Mouse (Mus musculus) heart, adult 2 months (tissue): Measurements from ENCODE around the gene Apol9a. TPM values are rescaled to one million over a fixed set of nuclear protein-coding genes. Genes with fewer than 3 reads are reported as not detected.

ENCODE experiments used
- DNase-seq, 2 experiments: peaks; one replicate each; pipeline ENCODE4 v3.0.0; 2021
- H3K27ac ChIP-seq: fragments of 200-600 bp; 2 replicates; pipeline ENCODE4 v1.8.1; 2022
- H3K27me3 ChIP-seq: fragments of 200-500 bp; 2 replicates; pipeline ENCODE4 v1.6.1; 2012; ENCODE audit warnings: mild to moderate bottlenecking, low read length, inconsistent platforms, mixed read lengths; ENCODE audit not compliant: control insufficient read depth, insufficient read depth
- H3K36me3 ChIP-seq: fragments of 200-500 bp; 2 replicates; pipeline ENCODE4 v1.6.1; 2012; ENCODE audit warnings: low read length, inconsistent platforms; ENCODE audit not compliant: control insufficient read depth, insufficient read depth
- H3K4me1 ChIP-seq: fragments of 200-500 bp; 2 replicates; pipeline ENCODE4 v1.6.1; 2011; ENCODE audit warnings: low read length; ENCODE audit not compliant: control insufficient read depth, insufficient read depth
- H3K4me3 ChIP-seq: fragments of 200-600 bp; 2 replicates; pipeline ENCODE4 v1.8.1; 2022
- H3K79me2 ChIP-seq: fragments of 200-500 bp; replicated peaks from 2 replicates; pipeline ENCODE4 v1.6.1; 2012; ENCODE audit warnings: mild to moderate bottlenecking, inconsistent platforms, low read length, moderate library complexity, mixed read lengths; ENCODE audit not compliant: control insufficient read depth, insufficient read depth
- H3K9ac ChIP-seq: fragments of 200-500 bp; 2 replicates; pipeline ENCODE4 v1.6.1; 2012; ENCODE audit warnings: low read depth, mild to moderate bottlenecking, control low read depth, inconsistent platforms, low read length, mixed read lengths
- CTCF ChIP-seq: fragments of 200-600 bp; IDR thresholded peaks from 2 replicates; pipeline ENCODE4 v1.8.1; 2022; ENCODE audit warnings: antibody characterized with exemption, mild to moderate bottlenecking, moderate library complexity
- EP300 ChIP-seq: fragments of 200-500 bp; IDR thresholded peaks from 2 replicates; pipeline ENCODE4 v1.6.1; 2011; ENCODE audit warnings: low read depth, low read length, control low read depth; ENCODE audit not compliant: insufficient read depth
- POLR2A ChIP-seq: fragments of 200-500 bp; IDR thresholded peaks from 2 replicates; pipeline ENCODE4 v1.6.1; 2011; ENCODE audit warnings: mild to moderate bottlenecking, low read depth, low read length, control low read depth; ENCODE audit not compliant: insufficient read depth
- WGBS: fragments of 180-500 bp; shearing (Covaris S2); methylation state at CpG from one replicate; pipeline ENCODE4 v1.1.7; 2018; 5-methylcytosine and 5-hydroxymethylcytosine counted together
- intact Hi-C: fragments of 180-260 bp; cut with DNase I; formaldehyde crosslinking; loops from one replicate; pipeline ENCODE4 v1.15.1; 2025
- polyA plus RNA-seq: library from polyadenylated mRNA; depleted of rRNA; stranded (reverse); fragments of >200 nt; gene quantifications from 2 replicates; pipeline ENCODE4 v1.2.3, GENCODE M21; 2012
- total RNA-seq, 2 experiments: library from RNA; stranded (reverse); gene quantifications; 2 replicates each; pipeline ENCODE4 v1.2.3; 2021

Apol9a gene
- total and polyA plus RNA-seq, 3 experiments, result 0.27 to 1.00 (median 0.39) TPM

DNA sequence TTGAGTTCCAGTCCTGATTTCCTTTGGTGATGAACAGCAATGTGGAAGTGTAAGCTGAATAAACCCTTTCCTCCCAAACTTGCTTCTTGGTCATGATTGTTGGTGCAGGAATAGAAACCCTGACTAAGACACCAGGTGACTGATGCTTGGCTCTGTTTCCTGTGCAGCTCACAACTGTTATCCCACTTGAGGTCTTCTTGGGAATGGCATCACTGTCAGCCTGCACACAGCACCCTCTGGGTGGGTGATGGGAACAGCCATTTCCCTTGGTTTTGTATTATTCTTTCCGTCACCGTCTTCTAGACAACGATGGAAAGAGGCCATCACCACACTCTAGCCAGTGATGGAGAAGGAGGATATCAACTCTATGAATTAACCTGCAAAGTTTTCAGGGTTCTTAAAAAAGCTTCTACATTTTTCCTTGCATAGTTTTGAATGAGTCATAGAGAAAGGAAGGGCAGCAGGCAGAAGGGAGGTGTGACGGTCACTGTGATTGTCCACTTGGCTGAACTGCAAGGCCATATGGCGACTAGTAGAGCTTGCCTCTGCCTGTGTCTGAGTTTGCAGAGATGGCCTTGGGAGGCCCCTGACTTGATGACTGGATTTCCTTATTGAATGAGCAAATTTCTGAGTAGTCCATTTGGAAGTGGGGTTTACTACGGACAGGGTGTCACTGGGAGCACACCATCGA lies 26.4 kb downstream of the Apol9a start:
- no peak overlapping the region for H3K27ac ChIP-seq
- H3K36me3 ChIP-seq, result no peaks in the 10 kb centered on the region
- H3K4me3 ChIP-seq, result no peak overlapping the region
- intact Hi-C loops, result no loop called here
- TF ChIP-seq EP300 (no peak), CTCF (no peak)
- H3K9ac ChIP-seq, result no peak overlapping the region
- H3K27me3 ChIP-seq, result no peaks in the 10 kb centered on the region
- no peaks in the 10 kb centered on the region for H3K4me1 ChIP-seq
- no peak for DNase-seq
- WGBS, result 80% methylated on average over 7 of the region's 7 CpGs
- no peaks in the 10 kb centered on the region for H3K79me2 ChIP-seq

DNA sequence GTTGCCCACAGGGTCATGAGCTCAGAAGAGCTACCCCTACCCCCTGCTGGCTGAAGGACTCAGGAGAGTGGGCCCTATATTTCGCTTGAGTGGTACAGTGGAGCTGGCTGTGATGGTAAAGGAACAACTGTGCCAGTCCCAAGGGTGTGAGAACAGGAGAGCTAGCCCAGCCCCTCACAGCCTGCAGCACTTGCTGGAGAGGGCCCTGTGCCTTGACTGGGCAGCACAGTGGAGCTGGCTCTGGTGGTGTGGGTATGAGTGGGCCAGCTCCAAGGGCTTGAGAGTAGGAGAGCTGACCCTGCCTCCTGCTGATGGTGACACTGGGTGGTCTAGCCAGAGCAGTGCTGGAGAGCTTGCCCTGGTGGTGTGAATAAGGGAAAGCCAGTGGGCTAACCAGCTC lies 28.1 kb downstream of the Apol9a start:
- Histone ChIP-seq H3K4me3 (no peak overlapping the region), H3K4me1 (no peaks in the 10 kb centered on the region), H3K79me2 (no peaks in the 10 kb centered on the region), H3K27ac (no peak overlapping the region), H3K9ac (no peak overlapping the region), H3K36me3 (no peaks in the 10 kb centered on the region), H3K27me3 (no peaks in the 10 kb centered on the region)
- no peak for TF ChIP-seq EP300
- 61% methylated on average over 1 of the region's 1 CpGs for WGBS
- DNase-seq, result no peak
- intact Hi-C loops, result no loop called here

DNA sequence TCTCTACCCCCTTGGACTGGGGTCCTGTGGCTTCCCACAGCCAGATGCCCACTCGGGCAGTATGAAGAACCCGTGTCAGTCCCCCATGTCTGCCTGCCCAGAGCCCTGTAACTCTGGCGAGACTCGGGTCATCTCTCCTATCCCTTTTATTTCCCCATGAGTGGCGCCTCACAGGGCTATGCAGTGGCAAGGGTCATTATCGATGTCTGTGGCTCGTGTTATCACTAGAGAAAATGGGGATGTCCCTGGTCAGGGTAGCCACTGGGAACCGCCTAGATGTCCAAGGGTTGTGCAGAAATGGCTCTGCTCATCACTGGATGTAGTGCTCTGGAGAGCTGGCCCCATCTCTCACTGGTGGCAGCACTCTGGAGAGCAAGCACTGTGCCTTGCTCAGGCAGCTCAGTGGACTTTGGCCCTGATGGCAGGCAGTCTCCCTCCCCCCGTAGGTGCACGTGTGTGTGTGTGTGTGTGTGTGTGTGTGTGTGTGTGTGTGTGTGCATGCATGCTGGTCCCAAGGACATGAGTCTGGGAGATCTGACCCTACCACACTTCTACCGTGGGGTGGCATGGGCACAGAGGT lies 28.6 kb downstream of the Apol9a start:
- Histone ChIP-seq H3K27me3 (no peaks in the 10 kb centered on the region), H3K27ac (no peak overlapping the region), H3K4me1 (no peaks in the 10 kb centered on the region), H3K79me2 (no peaks in the 10 kb centered on the region), H3K36me3 (no peaks in the 10 kb centered on the region), H3K4me3 (no peak overlapping the region), H3K9ac (no peak overlapping the region)
- 80% methylated on average over 11 of the region's 11 CpGs for WGBS
- TF ChIP-seq EP300 (no peak), POLR2A (no peak), CTCF (no peak)
- intact Hi-C loops, result no loop called here
- DNase-seq, result no peak

- TF ChIP-seq CTCF, result no peak
- no peak for TF ChIP-seq EP300
- no peak for TF ChIP-seq POLR2A
- intact Hi-C loops, result no loop called here
- DNase-seq, result no peak
- 82% methylated on average over 6 of the region's 6 CpGs for WGBS
- Histone ChIP-seq H3K79me2 (no peaks in the 10 kb centered on the region), H3K27ac (no peak overlapping the region), H3K4me1 (no peaks in the 10 kb centered on the region), H3K36me3 (no peaks in the 10 kb centered on the region), H3K9ac (no peak overlapping the region), H3K27me3 (no peaks in the 10 kb centered on the region), H3K4me3 (no peak overlapping the region)
Measured at GRCm38 (mm10) chr15:77381481-77381880, 29.5 kb downstream of the Apol9a start.

DNA sequence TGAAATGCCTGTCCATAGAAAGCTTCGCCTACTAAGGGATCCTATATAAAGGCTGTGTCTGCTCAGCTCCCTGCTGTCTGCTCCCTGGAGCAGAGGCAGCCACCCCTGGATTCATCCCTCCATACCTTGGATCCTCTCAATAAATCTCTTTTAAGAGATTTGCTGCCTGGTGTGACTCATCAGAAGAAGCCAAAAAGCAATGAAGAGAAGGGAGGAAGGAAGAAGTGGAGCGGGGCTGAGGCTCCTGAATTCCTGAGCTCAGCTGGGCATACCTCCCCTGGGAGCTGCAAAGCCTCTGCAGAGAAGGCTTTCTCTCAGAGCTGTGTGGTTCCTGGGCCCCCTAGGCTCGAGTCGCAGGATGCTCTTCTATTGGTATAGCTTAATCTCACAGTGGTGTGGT lies 31.0 kb downstream of the Apol9a start:
- no peak for TF ChIP-seq EP300
- no peak for TF ChIP-seq CTCF
- TF ChIP-seq POLR2A, result no peak
- Histone ChIP-seq H3K79me2 (no peaks in the 10 kb centered on the region), H3K27ac (no peak overlapping the region), H3K27me3 (no peaks in the 10 kb centered on the region), H3K36me3 (no peaks in the 10 kb centered on the region), H3K4me3 (no peak overlapping the region), H3K4me1 (no peaks in the 10 kb centered on the region), H3K9ac (no peak overlapping the region)
- WGBS, result 39% methylated on average over 4 of the region's 4 CpGs
- no peak for DNase-seq
- intact Hi-C loops, result no loop called here

DNA sequence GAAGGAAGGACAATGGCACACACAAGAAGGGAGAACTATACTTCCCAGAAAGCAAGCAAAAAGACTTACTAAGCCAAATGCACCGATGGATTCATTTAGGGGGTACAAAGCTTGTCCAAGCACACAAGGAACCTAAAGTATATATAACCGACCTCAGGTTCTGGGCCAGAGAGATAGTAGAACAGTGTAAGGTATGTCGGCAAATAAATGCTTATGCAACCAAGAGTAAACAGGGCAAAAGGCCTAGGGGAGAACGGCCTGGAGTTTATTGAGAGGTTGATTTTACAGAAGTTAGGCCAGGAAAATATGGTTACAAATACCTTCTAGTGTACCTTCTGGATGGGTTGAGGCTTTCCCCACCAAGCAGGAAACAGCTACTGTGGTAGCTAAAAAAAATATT lies 33.5 kb downstream of the Apol9a start:
- Histone ChIP-seq H3K9ac (no peak overlapping the region), H3K79me2 (no peaks in the 10 kb centered on the region), H3K27ac (no peak overlapping the region), H3K27me3 (no peaks in the 10 kb centered on the region), H3K4me1 (no peaks in the 10 kb centered on the region), H3K4me3 (no peak overlapping the region), H3K36me3 (no peaks in the 10 kb centered on the region)
- intact Hi-C loops, result no loop called here
- 92% methylated on average over 4 of the region's 4 CpGs for WGBS
- TF ChIP-seq POLR2A (no peak), EP300 (no peak), CTCF (no peak)
- DNase-seq, result no peak
